Mouse (Mus musculus) intestine, embryonic 14.5 days (tissue): ENCODE data around the gene Syna. TPM values are rescaled to one million over a fixed set of nuclear protein-coding genes. Genes with fewer than 3 reads are reported as not detected.

Experiments used
- ATAC-seq: fragments of 200-750 bp; cut with Nextera tagmentation; replicated peaks from 2 replicates; pipeline ENCODE4 v1.8.0; 2017; ENCODE audit warnings: low read depth, moderate number of reproducible peaks, moderate TSS enrichment, moderate library complexity; ENCODE audit not compliant: low FRiP score, low TSS enrichment
- DNase-seq: peaks from one replicate; pipeline ENCODE4 v3.0.0-alpha.2; 2018; ENCODE audit warnings: low spot score
- H3K27ac ChIP-seq: fragments of 300-500 bp; sonication (generic); 2 replicates; pipeline ENCODE4 v1.5.1; 2014; ENCODE audit warnings: low read depth, mild to moderate bottlenecking, control low read depth
- H3K27me3 ChIP-seq: fragments of 300-500 bp; sonication (generic); replicated peaks from 2 replicates; pipeline ENCODE4 v1.6.1; 2014; ENCODE audit warnings: low read length, control low read depth; ENCODE audit not compliant: control insufficient read depth, insufficient read depth
- H3K36me3 ChIP-seq: fragments of 300-500 bp; sonication (generic); 2 replicates; pipeline ENCODE4 v1.6.1; 2014; ENCODE audit warnings: low read length, control low read depth; ENCODE audit not compliant: control insufficient read depth, insufficient read depth
- H3K4me1 ChIP-seq: fragments of 300-500 bp; sonication (generic); replicated peaks from 2 replicates; pipeline ENCODE4 v1.6.1; 2014; ENCODE audit warnings: low read length, control low read depth, mixed read lengths; ENCODE audit not compliant: control insufficient read depth, insufficient read depth
- H3K4me2 ChIP-seq: fragments of 300-500 bp; sonication (generic); 2 replicates; pipeline ENCODE4 v1.6.1; 2014; ENCODE audit warnings: low read length
- H3K4me3 ChIP-seq: fragments of 300-500 bp; sonication (generic); 2 replicates; pipeline ENCODE4 v1.5.1; 2014; ENCODE audit warnings: low read depth, low read length, control low read depth, mixed read lengths
- H3K9ac ChIP-seq: fragments of 300-500 bp; sonication (generic); 2 replicates; pipeline ENCODE4 v1.6.1; 2014; ENCODE audit warnings: mild to moderate bottlenecking, low read length
- H3K9me3 ChIP-seq: fragments of 300-500 bp; sonication (generic); 2 replicates; pipeline ENCODE4 v1.6.1; 2016; ENCODE audit warnings: low read length, control low read depth; ENCODE audit not compliant: control insufficient read depth
- WGBS: fragments of 180-500 bp; shearing (Covaris S2); extraction: QIAGEN DNeasy Blood & Tissue Kit; methylation state at CpG from one replicate; pipeline ENCODE4 v1.1.7; 2014; 5-methylcytosine and 5-hydroxymethylcytosine counted together
- microRNA-seq: library from miRNA; unstranded; fragments of <30 nt; microRNA quantifications from one replicate; pipeline ENCODE4, GENCODE M21; 2016
- polyA plus RNA-seq: library from polyadenylated mRNA; unstranded; fragments of >200 nt; fragmentation: Nextera tagmentation; extraction: Ambion mirVana; gene quantifications from 2 replicates; pipeline ENCODE4 v1.2.1, GENCODE M21; 2014

Syna gene
- polyA plus RNA-seq, 1 experiment from 2014 or later: 0.08 TPM

GRCm38 (mm10) chr5:134512086-134512485, 47.9 kb downstream of the Syna start:
- Histone ChIP-seq H3K4me1 (no peaks in the 10 kb centered on the region), H3K36me3 (peaks cover 74% of the 10 kb centered on the region), H3K4me2 (no peak overlapping the region), H3K4me3 (no peak overlapping the region), H3K9me3 (no peaks in the 10 kb centered on the region), H3K27ac (no peak overlapping the region), H3K9ac (no peak overlapping the region), H3K27me3 (no peaks in the 10 kb centered on the region)
- DNase-seq: no peak
- WGBS: 80% methylated on average over 5 of the region's 5 CpGs
- ATAC-seq: no peak

DNA sequence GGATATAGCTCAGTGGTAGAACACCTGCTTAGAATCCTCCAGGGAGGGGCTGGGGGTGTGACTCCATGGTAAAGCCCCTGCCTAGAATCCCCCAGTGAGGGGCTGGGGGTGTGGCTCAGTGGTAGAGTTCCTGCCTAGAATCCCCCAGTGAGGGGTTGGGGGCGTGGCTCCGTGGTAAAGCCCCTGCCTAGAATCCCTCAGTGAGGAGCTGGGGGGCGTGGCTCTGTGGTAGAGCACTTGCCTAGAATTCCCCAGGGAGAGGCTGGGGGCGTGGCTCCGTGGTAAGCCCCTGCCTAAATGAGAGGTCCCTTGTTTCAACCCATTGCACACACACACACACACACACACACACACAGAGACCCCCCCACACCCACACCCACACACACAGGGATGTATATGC, 49.7 kb downstream of the Syna start:
- Histone ChIP-seq H3K4me1 (no peaks in the 10 kb centered on the region), H3K4me3 (no peak overlapping the region), H3K9me3 (no peaks in the 10 kb centered on the region), H3K4me2 (no peak overlapping the region), H3K27ac (no peak overlapping the region), H3K27me3 (no peaks in the 10 kb centered on the region), H3K9ac (no peak overlapping the region), H3K36me3 (peaks cover 56% of the 10 kb centered on the region)
- ATAC-seq (no peak), DNase-seq (no peak)
- WGBS: 90% methylated on average over 5 of the region's 5 CpGs

- Histone ChIP-seq H3K9ac (no peak overlapping the region), H3K4me1 (no peaks in the 10 kb centered on the region), H3K9me3 (no peaks in the 10 kb centered on the region), H3K4me2 (no peak overlapping the region), H3K4me3 (no peak overlapping the region), H3K27ac (no peak overlapping the region), H3K27me3 (no peaks in the 10 kb centered on the region), H3K36me3 (peaks cover 43% of the 10 kb centered on the region)
- no peak for ATAC-seq
- no peak for DNase-seq
- WGBS: 91% methylated on average over 5 of the region's 5 CpGs
Measured at GRCm38 (mm10) chr5:134508965-134509364, 51.0 kb downstream of the Syna start.

Small RNAs within 50 kb of the gene (microRNA-seq; reads per million reads assigned to microRNA genes)
- gene Mir7228: not detected

Other genes with a start within 250 kb of the Syna start
- gene Gtf2i, start 245.4 kb downstream of the Syna start, polyA plus RNA-seq: 145 and 157 TPM in 2 replicates
- 85.9 and 101 TPM in 2 replicates for gene Gtf2ird1, start 103.5 kb downstream of the Syna start, polyA plus RNA-seq
- 4.7 and 4.8 TPM in 2 replicates for gene Clip2, start 7.7 kb downstream of the Syna start, polyA plus RNA-seq
- 298 and 318 TPM in 2 replicates for gene Rfc2, start 21.2 kb upstream of the Syna start, polyA plus RNA-seq
- gene Lat2, start 54.9 kb upstream of the Syna start, polyA plus RNA-seq: 1.9 and 2.3 TPM in 2 replicates
- gene Eif4h, start 79.3 kb upstream of the Syna start, polyA plus RNA-seq: 437 and 474 TPM in 2 replicates
- gene Limk1, start 128.4 kb upstream of the Syna start, polyA plus RNA-seq: 4.7 and 5.3 TPM in 2 replicates
- 24.2 and 31.4 TPM in 2 replicates for gene Eln, start 187.2 kb upstream of the Syna start, polyA plus RNA-seq